Mouse (Mus musculus) olfactory bulb, adult 2 months (tissue): ENCODE measurements around the gene Adarb1. TPM values are rescaled to one million over a fixed set of nuclear protein-coding genes. Genes with fewer than 3 reads are reported as not detected.

ENCODE experiments used
- H3K27ac ChIP-seq: fragments of 200-500 bp; 2 replicates; pipeline ENCODE4 v1.5.1; 2012; ENCODE audit warnings: low read depth, low read length; ENCODE audit not compliant: insufficient read depth
- H3K4me1 ChIP-seq: fragments of 200-500 bp; 2 replicates; pipeline ENCODE4 v1.6.1; 2012; ENCODE audit warnings: low read length; ENCODE audit not compliant: control insufficient read depth, insufficient read depth
- H3K4me3 ChIP-seq: fragments of 200-500 bp; 2 replicates; pipeline ENCODE4 v1.5.1; 2012; ENCODE audit warnings: mild to moderate bottlenecking, low read depth, low read length, moderate library complexity; ENCODE audit not compliant: insufficient read depth
- CTCF ChIP-seq: fragments of 200-500 bp; IDR thresholded peaks from 2 replicates; pipeline ENCODE4 v1.5.1; 2012; ENCODE audit warnings: low read depth, mild to moderate bottlenecking, low read length, moderate library complexity; ENCODE audit not compliant: insufficient read depth
- POLR2A ChIP-seq: fragments of 200-500 bp; IDR thresholded peaks from 2 replicates; pipeline ENCODE4 v1.6.1; 2012; ENCODE audit warnings: mild to moderate bottlenecking, low read depth, low read length, moderate library complexity; ENCODE audit not compliant: insufficient read depth
- WGBS: fragments of 180-500 bp; shearing (Covaris S2); methylation state at CpG from one replicate; pipeline ENCODE4 v1.1.7; 2018; 5-methylcytosine and 5-hydroxymethylcytosine counted together
- polyA plus RNA-seq: library from polyadenylated mRNA; stranded (reverse); fragments of >200 nt; gene quantifications from 2 replicates; pipeline ENCODE4 v1.2.4, GENCODE M21; 2012; ENCODE audit warnings: low replicate concordance; ENCODE audit not compliant: missing spikeins, insufficient read depth, insufficient read length

Gene Adarb1
- polyA plus RNA-seq, 1 experiment: not detected

GRCm38 (mm10) chr10:77381191-77381590 is 36.9 kb downstream of the Adarb1 start:
- H3K4me3 ChIP-seq: no peak overlapping the region
- 44% methylated on average over 2 of the region's 2 CpGs for WGBS
- H3K27ac ChIP-seq: no peak overlapping the region
- TF ChIP-seq CTCF: no peak
- no peak for TF ChIP-seq POLR2A
- peaks cover 8% of the 10 kb centered on the region for H3K4me1 ChIP-seq

DNA sequence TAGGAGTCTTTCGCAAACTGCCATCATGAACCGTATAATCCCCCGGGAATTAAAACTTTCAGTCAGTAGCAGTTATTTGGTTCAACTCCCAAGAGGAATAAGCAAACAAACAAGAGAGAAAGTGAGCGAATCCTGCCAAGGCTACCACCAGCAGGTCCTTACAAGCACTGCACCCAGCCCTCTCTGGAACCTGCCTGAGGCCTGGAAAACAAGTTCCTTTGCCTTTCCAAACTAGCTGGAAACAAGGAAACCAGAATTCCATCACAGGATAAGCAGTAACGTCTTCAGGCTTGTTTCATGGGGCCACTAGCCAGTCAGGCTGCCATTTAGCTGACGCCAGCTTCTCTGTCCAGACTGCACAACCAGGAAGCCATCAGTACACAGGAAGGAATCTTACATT is 37.4 kb downstream of the Adarb1 start:
- Histone ChIP-seq H3K4me1 (peaks cover 8% of the 10 kb centered on the region), H3K27ac (no peak overlapping the region), H3K4me3 (no peak overlapping the region)
- WGBS: 51% methylated on average over 6 of the region's 6 CpGs
- TF ChIP-seq POLR2A (no peak), CTCF (no peak)

- peaks cover 10% of the 10 kb centered on the region for H3K4me1 ChIP-seq
- no peak overlapping the region for H3K4me3 ChIP-seq
- TF ChIP-seq CTCF (no peak), POLR2A (no peak)
- 86% methylated on average over 4 of the region's 4 CpGs for WGBS
- no peak overlapping the region for H3K27ac ChIP-seq
Observed at GRCm38 (mm10) chr10:77379199-77379598, 38.9 kb downstream of the Adarb1 start.

DNA sequence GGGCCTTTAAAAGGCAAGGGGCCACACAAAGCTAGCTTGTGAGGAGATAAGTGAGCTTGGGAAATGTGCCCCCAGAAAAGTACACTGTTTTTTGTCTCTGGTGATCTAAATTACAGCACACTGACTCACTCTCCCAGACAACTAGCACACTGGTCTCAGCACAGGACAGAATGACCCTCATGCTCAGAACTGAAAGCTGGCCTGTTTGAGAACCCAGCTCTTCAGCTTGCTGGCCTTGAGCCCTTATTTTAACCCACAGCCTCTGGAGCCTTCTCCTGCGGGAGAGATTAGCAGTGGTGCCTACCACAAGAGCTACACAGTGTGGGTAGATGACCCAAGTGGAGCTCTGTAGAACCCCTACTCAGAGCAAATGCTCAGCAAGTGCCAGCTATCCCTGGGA is 42.0 kb downstream of the Adarb1 start:
- WGBS: 74% methylated on average over 1 of the region's 1 CpGs
- Histone ChIP-seq H3K4me3 (no peak overlapping the region), H3K4me1 (peaks cover 13% of the 10 kb centered on the region), H3K27ac (no peak overlapping the region)
- no peak for TF ChIP-seq CTCF
- TF ChIP-seq POLR2A: no peak

DNA sequence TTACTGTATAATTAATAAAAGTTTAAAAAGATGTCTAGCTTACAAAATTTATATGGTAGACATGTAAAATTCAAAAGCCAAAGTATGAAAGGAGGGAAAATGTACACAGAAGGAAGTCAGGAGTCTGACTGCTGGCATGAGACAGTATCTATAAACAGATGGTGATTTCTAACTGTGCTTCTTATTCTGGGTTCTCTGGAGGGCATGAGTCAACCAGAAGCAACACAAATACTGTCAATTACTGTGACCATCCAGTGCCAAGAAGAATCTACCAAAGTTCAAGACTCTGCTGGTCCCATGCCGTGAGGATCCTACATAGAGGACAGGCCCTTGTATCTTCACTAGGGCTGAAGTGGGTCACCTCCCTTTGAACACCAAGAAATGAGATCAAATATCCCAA is 43.1 kb downstream of the Adarb1 start:
- Histone ChIP-seq H3K4me3 (no peak overlapping the region), H3K27ac (peak overlapping the region; percentile 55; the same call in 1 of the 2 replicates), H3K4me1 (peaks cover 13% of the 10 kb centered on the region)
- TF ChIP-seq POLR2A (no peak), CTCF (no peak)
- 73% methylated on average over 1 of the region's 1 CpGs for WGBS

DNA sequence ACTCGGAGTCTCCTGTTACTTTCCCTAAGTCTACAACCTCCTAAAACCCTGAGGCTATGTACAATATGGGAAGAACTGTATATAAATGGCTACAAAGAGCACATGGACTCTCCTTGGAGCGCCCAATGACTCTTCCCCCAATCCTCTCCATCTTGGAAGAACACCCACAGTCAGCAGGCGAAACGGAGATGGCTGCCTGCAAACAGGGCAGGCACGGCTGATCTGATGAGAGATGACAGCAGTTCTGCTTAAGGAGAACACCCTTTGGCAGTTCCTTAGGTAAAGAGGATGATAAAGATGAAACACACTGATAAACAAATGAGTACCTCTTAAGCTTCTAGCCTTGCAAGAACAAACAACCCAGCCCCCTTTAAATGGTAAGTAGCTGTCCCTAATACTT is 43.7 kb downstream of the Adarb1 start:
- WGBS: 84% methylated on average over 5 of the region's 5 CpGs
- Histone ChIP-seq H3K4me1 (peaks cover 16% of the 10 kb centered on the region), H3K4me3 (no peak overlapping the region), H3K27ac (no peak overlapping the region)
- no peak for TF ChIP-seq CTCF
- TF ChIP-seq POLR2A: no peak

DNA sequence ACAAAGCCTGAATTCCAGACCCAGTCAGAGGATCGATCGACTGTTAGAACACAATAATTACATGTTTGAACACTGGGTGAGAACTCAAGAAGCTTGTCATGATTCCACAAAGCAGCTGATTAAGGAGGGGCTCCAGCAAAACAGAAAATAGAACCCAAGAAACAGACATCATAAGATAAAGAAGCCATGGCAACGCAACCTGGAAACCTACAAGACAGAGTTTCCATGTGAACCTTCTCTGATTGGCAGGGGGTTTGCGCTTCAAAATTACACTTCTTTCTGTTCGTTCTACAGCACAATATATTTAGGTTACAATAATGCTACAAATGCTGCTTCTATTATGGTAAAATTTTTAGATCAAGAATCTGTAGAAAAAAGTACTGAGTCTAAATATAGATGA is 47.9 kb downstream of the Adarb1 start:
- WGBS: 29% methylated on average over 5 of the region's 5 CpGs
- Histone ChIP-seq H3K4me1 (peaks cover 22% of the 10 kb centered on the region), H3K4me3 (no peak overlapping the region), H3K27ac (no peak overlapping the region)
- no peak for TF ChIP-seq POLR2A
- TF ChIP-seq CTCF: no peak

DNA sequence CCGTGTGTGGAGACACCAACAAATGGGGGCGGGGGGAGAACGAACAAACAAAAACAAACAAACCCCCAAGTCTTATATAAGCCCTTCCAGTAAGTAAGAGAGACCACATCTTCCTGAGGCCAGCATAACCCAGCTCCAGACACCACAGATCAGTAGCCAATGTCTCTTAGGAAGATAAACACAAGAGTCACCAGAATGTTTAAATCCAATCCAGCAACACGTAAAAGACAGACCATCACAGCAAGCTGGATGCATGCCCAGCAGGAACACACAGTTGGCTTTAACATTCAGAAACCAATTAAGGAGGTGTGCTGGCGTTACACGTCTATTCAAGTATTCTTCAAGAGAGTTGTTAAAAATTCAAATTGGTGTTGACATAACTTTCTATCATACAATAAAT is 50.1 kb downstream of the Adarb1 start:
- H3K27ac ChIP-seq: no peak overlapping the region
- no peak overlapping the region for H3K4me3 ChIP-seq
- H3K4me1 ChIP-seq: peaks cover 17% of the 10 kb centered on the region
- TF ChIP-seq POLR2A (no peak), CTCF (no peak)
- 47% methylated on average over 6 of the region's 6 CpGs for WGBS

DNA sequence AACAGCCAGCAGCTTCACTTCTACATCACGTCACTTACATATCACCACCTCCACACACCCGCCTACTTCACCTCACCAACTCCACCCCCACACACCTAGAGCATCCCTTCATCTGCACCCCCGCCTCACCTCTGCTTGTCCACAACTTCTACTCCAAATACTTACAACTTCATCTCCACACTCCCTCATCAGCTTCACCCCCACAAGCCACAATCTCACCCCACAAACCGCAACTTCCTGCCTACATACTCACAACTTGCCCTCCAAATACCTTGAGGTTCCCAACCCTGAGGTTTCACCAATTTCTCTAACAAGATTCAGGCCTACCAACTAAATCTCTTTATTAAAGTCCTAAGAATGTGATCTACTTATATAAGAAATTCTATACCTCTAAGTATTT is 51.1 kb downstream of the Adarb1 start:
- Histone ChIP-seq H3K27ac (no peak overlapping the region), H3K4me3 (no peak overlapping the region), H3K4me1 (peaks cover 13% of the 10 kb centered on the region)
- TF ChIP-seq CTCF (no peak), POLR2A (no peak)
- WGBS: 87% methylated on average over 4 of the region's 4 CpGs

- H3K4me1 ChIP-seq: peaks cover 19% of the 10 kb centered on the region
- H3K4me3 ChIP-seq: no peak overlapping the region
- TF ChIP-seq POLR2A (no peak), CTCF (no peak)
- H3K27ac ChIP-seq: no peak overlapping the region
- WGBS: 81% methylated on average over 2 of the region's 2 CpGs
Observed at GRCm38 (mm10) chr10:77365212-77365611, 52.9 kb downstream of the Adarb1 start.
